Mouse (Mus musculus) heart, adult 2 months (tissue): Measurements from ENCODE around the gene Nectin4. TPM values are rescaled to one million over a fixed set of nuclear protein-coding genes. Genes with fewer than 3 reads are reported as not detected.
A peak's percentile ranks its signal among the peaks of the same experiment; 100 is the strongest.

Experiments
- DNase-seq, 2 experiments: peaks; one replicate each; pipeline ENCODE4 v3.0.0; 2021
- H3K27ac ChIP-seq: fragments of 200-600 bp; 2 replicates; pipeline ENCODE4 v1.8.1; 2022
- H3K27me3 ChIP-seq: fragments of 200-500 bp; 2 replicates; pipeline ENCODE4 v1.6.1; 2012; ENCODE audit warnings: mild to moderate bottlenecking, low read length, inconsistent platforms, mixed read lengths; ENCODE audit not compliant: control insufficient read depth, insufficient read depth
- H3K36me3 ChIP-seq: fragments of 200-500 bp; 2 replicates; pipeline ENCODE4 v1.6.1; 2012; ENCODE audit warnings: low read length, inconsistent platforms; ENCODE audit not compliant: control insufficient read depth, insufficient read depth
- H3K4me1 ChIP-seq: fragments of 200-500 bp; 2 replicates; pipeline ENCODE4 v1.6.1; 2011; ENCODE audit warnings: low read length; ENCODE audit not compliant: control insufficient read depth, insufficient read depth
- H3K4me3 ChIP-seq: fragments of 200-600 bp; 2 replicates; pipeline ENCODE4 v1.8.1; 2022
- H3K79me2 ChIP-seq: fragments of 200-500 bp; replicated peaks from 2 replicates; pipeline ENCODE4 v1.6.1; 2012; ENCODE audit warnings: mild to moderate bottlenecking, inconsistent platforms, low read length, moderate library complexity, mixed read lengths; ENCODE audit not compliant: control insufficient read depth, insufficient read depth
- H3K9ac ChIP-seq: fragments of 200-500 bp; 2 replicates; pipeline ENCODE4 v1.6.1; 2012; ENCODE audit warnings: low read depth, mild to moderate bottlenecking, control low read depth, inconsistent platforms, low read length, mixed read lengths
- CTCF ChIP-seq: fragments of 200-600 bp; IDR thresholded peaks from 2 replicates; pipeline ENCODE4 v1.8.1; 2022; ENCODE audit warnings: antibody characterized with exemption, mild to moderate bottlenecking, moderate library complexity
- EP300 ChIP-seq: fragments of 200-500 bp; IDR thresholded peaks from 2 replicates; pipeline ENCODE4 v1.6.1; 2011; ENCODE audit warnings: low read depth, low read length, control low read depth; ENCODE audit not compliant: insufficient read depth
- POLR2A ChIP-seq: fragments of 200-500 bp; IDR thresholded peaks from 2 replicates; pipeline ENCODE4 v1.6.1; 2011; ENCODE audit warnings: mild to moderate bottlenecking, low read depth, low read length, control low read depth; ENCODE audit not compliant: insufficient read depth
- WGBS: fragments of 180-500 bp; shearing (Covaris S2); methylation state at CpG from one replicate; pipeline ENCODE4 v1.1.7; 2018; 5-methylcytosine and 5-hydroxymethylcytosine counted together
- intact Hi-C: fragments of 180-260 bp; cut with DNase I; formaldehyde crosslinking; loops from one replicate; pipeline ENCODE4 v1.15.1; 2025
- polyA plus RNA-seq: library from polyadenylated mRNA; depleted of rRNA; stranded (reverse); fragments of >200 nt; gene quantifications from 2 replicates; pipeline ENCODE4 v1.2.3, GENCODE M21; 2012
- total RNA-seq, 2 experiments: library from RNA; stranded (reverse); gene quantifications; 2 replicates each; pipeline ENCODE4 v1.2.3; 2021

Nectin4 gene
- total and polyA plus RNA-seq, 3 experiments = 0.13 to 0.23 (median 0.21) TPM

DNA sequence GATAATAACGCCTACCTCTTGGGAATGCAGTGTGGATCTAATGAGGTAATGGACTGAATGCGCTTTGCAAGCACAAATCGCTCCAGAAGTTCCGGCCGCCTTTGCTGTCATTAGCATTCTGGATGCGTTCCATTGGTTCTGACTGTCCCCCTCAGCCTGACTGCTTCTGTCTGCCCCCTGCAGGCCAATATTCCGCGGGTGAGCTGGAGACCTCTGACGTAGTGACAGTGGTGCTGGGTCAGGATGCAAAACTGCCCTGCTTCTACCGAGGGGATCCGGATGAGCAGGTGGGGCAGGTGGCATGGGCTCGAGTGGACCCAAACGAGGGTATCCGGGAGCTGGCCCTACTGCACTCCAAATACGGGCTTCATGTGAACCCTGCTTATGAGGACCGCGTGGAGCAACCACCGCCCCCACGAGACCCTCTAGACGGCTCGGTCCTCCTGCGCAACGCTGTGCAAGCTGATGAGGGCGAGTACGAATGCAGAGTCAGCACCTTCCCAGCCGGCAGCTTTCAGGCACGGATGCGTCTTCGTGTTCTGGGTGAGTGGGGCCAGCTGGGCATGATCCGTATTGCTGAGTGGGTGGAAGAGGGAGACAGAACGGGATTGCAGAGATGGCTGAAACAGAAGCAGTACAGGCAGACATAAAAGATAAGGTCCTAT, 10.2 kb downstream of the Nectin4 start:
- Histone ChIP-seq H3K79me2 (no peaks in the 10 kb centered on the region), H3K27me3 (no peaks in the 10 kb centered on the region; the same call in 1 of the 2 replicates), H3K9ac (no peak overlapping the region), H3K36me3 (no peaks in the 10 kb centered on the region), H3K27ac (no peak overlapping the region), H3K4me3 (no peak overlapping the region), H3K4me1 (peaks cover 2% of the 10 kb centered on the region; the same call in 1 of the 2 replicates)
- 4% methylated on average over 31 of the region's 31 CpGs for WGBS
- TF ChIP-seq CTCF (peak; percentile 82), EP300 (0 out of 2 replicates have a peak, but pooled peaks have one; percentile 13), POLR2A (no peak)
- peak; percentile 81 to 82 for DNase-seq
- intact Hi-C loops = no loop called here

DNA sequence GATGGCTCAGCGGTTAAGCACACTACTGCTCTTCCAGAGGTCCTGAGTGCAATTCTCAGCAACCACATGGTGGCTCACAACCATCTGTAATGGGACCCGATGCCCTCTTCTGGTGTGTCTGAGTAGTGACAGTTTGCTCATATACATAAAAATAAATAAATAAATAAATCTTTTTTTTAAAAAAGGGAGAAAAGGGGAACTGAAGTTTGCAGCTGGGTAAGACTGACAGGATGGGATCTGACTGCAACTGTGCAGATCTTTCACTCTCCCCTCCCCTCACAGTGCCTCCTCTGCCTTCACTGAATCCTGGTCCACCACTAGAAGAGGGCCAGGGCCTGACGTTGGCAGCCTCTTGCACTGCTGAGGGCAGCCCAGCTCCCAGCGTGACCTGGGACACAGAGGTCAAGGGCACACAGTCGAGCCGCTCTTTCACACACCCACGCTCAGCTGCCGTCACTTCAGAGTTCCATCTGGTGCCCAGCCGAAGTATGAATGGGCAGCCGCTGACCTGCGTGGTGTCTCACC, 12.3 kb downstream of the Nectin4 start:
- no peak overlapping the region for H3K27ac ChIP-seq
- DNase-seq = no peak
- H3K79me2 ChIP-seq = no peaks in the 10 kb centered on the region
- no peak overlapping the region for H3K9ac ChIP-seq
- H3K36me3 ChIP-seq = no peaks in the 10 kb centered on the region
- intact Hi-C loops = no loop called here
- H3K4me3 ChIP-seq = no peak overlapping the region
- WGBS = 86% methylated on average over 11 of the region's 11 CpGs
- H3K4me1 ChIP-seq = peaks cover 2% of the 10 kb centered on the region; the same call in 1 of the 2 replicates
- no peaks in the 10 kb centered on the region; the same call in 1 of the 2 replicates for H3K27me3 ChIP-seq
- TF ChIP-seq POLR2A (no peak), CTCF (peak; percentile 27; the same call in 1 of the 2 replicates)

GRCm38 (mm10) chr1:171384361-171384760, 14.5 kb downstream of the Nectin4 start:
- TF ChIP-seq POLR2A = no peak
- TF ChIP-seq EP300 = no peak
- no peak for TF ChIP-seq CTCF
- 61% methylated on average over 9 of the region's 9 CpGs for WGBS
- Histone ChIP-seq H3K4me3 (no peak overlapping the region), H3K36me3 (no peaks in the 10 kb centered on the region), H3K4me1 (peaks cover 2% of the 10 kb centered on the region; the same call in 1 of the 2 replicates), H3K79me2 (no peaks in the 10 kb centered on the region), H3K27me3 (no peaks in the 10 kb centered on the region; the same call in 1 of the 2 replicates), H3K27ac (no peak overlapping the region), H3K9ac (no peak overlapping the region)
- intact Hi-C loops = no loop called here
- DNase-seq = no peak

DNA sequence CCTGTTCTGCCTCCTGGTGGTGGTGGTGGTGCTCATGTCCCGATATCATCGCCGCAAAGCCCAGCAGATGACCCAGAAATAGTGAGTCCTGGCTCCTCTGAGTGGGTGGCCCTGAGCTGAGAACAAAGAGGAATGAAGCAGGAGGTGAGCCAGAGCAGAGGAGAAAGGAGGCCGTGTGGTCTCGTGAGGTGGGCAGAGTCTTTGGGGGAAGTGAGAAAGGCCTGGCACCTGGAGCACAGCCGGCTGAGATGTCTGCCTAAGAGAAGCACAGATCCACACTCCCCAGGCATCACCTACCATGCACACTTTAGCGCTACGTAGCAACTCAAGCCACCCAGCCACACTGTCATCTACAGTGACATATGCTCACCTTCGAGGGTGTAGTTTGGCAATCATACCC, 15.3 kb downstream of the Nectin4 start:
- Histone ChIP-seq H3K27ac (no peak overlapping the region), H3K4me1 (peaks cover 2% of the 10 kb centered on the region; the same call in 1 of the 2 replicates), H3K4me3 (no peak overlapping the region), H3K79me2 (no peaks in the 10 kb centered on the region), H3K36me3 (no peaks in the 10 kb centered on the region), H3K9ac (no peak overlapping the region), H3K27me3 (no peaks in the 10 kb centered on the region; the same call in 1 of the 2 replicates)
- TF ChIP-seq CTCF (0 out of 2 replicates have a peak, but pooled peaks have one; percentile 3), POLR2A (no peak)
- DNase-seq = no peak
- intact Hi-C loops = no loop called here
- 61% methylated on average over 9 of the region's 9 CpGs for WGBS

- peak; percentile 28; the same call in 1 of the 2 replicates for TF ChIP-seq CTCF
- no peak for TF ChIP-seq EP300
- TF ChIP-seq POLR2A = no peak
- Histone ChIP-seq H3K27ac (no peak overlapping the region), H3K9ac (no peak overlapping the region)
Observed at GRCm38 (mm10) chr1:171387099-171387498, 17.2 kb downstream of the Nectin4 start.

GRCm38 (mm10) chr1:171388376-171389102, 18.6 kb downstream of the Nectin4 start, which contains the start of gene Arhgap30:
Gene Arhgap30, plus strand, starts transcription at chr1:171388954.
- Histone ChIP-seq H3K27me3 (no peaks in the 10 kb centered on the region), H3K9ac (0 out of 2 replicates have a peak within 1 kb of the TSS, but pooled peaks have one; percentile 17), H3K4me3 (no peak within 1 kb of the TSS), H3K36me3 (no peaks in the 10 kb centered on the region), H3K79me2 (no peaks in the 10 kb centered on the region), H3K4me1 (no peaks in the 10 kb centered on the region), H3K27ac (peak within 1 kb of the TSS; percentile 7; the same call in 1 of the 2 replicates)
- 68% methylated on average over 15 of the region's 15 CpGs for WGBS
- TF ChIP-seq CTCF = no peak
- 0 out of 2 replicates have a peak, but pooled peaks have one; percentile 30 for TF ChIP-seq POLR2A
- intact Hi-C loops = no loop called here
- DNase-seq = peak; percentile 51 to 83

More at GRCm38 (mm10) chr1:171387099-171387498, 17.2 kb downstream of the Nectin4 start:
- Histone ChIP-seq H3K79me2 (no peaks in the 10 kb centered on the region), H3K4me1 (no peaks in the 10 kb centered on the region), H3K4me3 (no peak overlapping the region), H3K27me3 (no peaks in the 10 kb centered on the region; the same call in 1 of the 2 replicates), H3K36me3 (no peaks in the 10 kb centered on the region)
- intact Hi-C loops = no loop called here
- 49% methylated on average over 6 of the region's 6 CpGs for WGBS
- DNase-seq = no peak
